Mouse (Mus musculus): ENCODE data around the gene Rpn1. TPM values are rescaled to one million over a fixed set of nuclear protein-coding genes. Genes with fewer than 3 reads are reported as not detected.
A peak's percentile ranks its signal among the peaks of the same experiment; 100 is the strongest.

Rpn1 gene
- polyA plus RNA-seq (2016; fragmentation: Nextera tagmentation; extraction: Ambion mirVana), result 278 and 284 TPM in 2 replicates

- peaks cover 13% of the 10 kb centered on the region; the same call in 1 of the 2 replicates for H3K36me3 ChIP-seq
- H3K4me2 ChIP-seq (replicated peaks), result peak within 1 kb of the TSS; percentile 94
- under 1% methylated on average over 71 of the region's 71 CpGs for WGBS
- peak within 1 kb of the TSS; percentile 96 for H3K4me3 ChIP-seq
- peaks cover 25% of the 10 kb centered on the region for H3K4me1 ChIP-seq
- peaks cover 3% of the 10 kb centered on the region for H3K27me3 ChIP-seq
- ATAC-seq (ENCODE audit: low FRiP score), result peak; percentile 97
- peak within 1 kb of the TSS; percentile 77 for H3K27ac ChIP-seq
- no peaks in the 10 kb centered on the region for H3K9me3 ChIP-seq (replicated peaks)
- peak within 1 kb of the TSS; percentile 90 for H3K9ac ChIP-seq
Measured at GRCm38 (mm10) chr6:88084278-88085151, at the start of gene Rpn1. Gene Rpn1 (plus strand): TSS chr6:88084482.

GRCm38 (mm10) chr6:88037471-88038045 lies 46.7 kb upstream of the Rpn1 start:
- peaks cover 14% of the 10 kb centered on the region for H3K4me1 ChIP-seq
- WGBS, result 91% methylated on average over 4 of the region's 4 CpGs
- no peak overlapping the region for H3K27ac ChIP-seq
- no peak overlapping the region for H3K4me2 ChIP-seq (replicated peaks)
- H3K36me3 ChIP-seq, result peaks cover 24% of the 10 kb centered on the region; the same call in 1 of the 2 replicates
- ATAC-seq (ENCODE audit: low FRiP score), result no peak
- H3K9me3 ChIP-seq (replicated peaks), result no peaks in the 10 kb centered on the region
- H3K4me3 ChIP-seq, result no peak overlapping the region
- H3K9ac ChIP-seq, result no peak overlapping the region
- H3K27me3 ChIP-seq, result no peaks in the 10 kb centered on the region

- peaks cover 31% of the 10 kb centered on the region for H3K4me1 ChIP-seq
- H3K4me2 ChIP-seq (replicated peaks), result no peak overlapping the region
- H3K9me3 ChIP-seq (replicated peaks), result no peaks in the 10 kb centered on the region
- WGBS, result 96% methylated on average over 4 of the region's 4 CpGs
- H3K9ac ChIP-seq, result no peak overlapping the region
- no peak for ATAC-seq (ENCODE audit: low FRiP score)
- no peaks in the 10 kb centered on the region for H3K27me3 ChIP-seq
- no peak overlapping the region for H3K27ac ChIP-seq
- H3K36me3 ChIP-seq, result peaks cover 24% of the 10 kb centered on the region; the same call in 1 of the 2 replicates
- H3K4me3 ChIP-seq, result no peak overlapping the region
Measured at GRCm38 (mm10) chr6:88039426-88039825, 44.9 kb upstream of the Rpn1 start.

DNA sequence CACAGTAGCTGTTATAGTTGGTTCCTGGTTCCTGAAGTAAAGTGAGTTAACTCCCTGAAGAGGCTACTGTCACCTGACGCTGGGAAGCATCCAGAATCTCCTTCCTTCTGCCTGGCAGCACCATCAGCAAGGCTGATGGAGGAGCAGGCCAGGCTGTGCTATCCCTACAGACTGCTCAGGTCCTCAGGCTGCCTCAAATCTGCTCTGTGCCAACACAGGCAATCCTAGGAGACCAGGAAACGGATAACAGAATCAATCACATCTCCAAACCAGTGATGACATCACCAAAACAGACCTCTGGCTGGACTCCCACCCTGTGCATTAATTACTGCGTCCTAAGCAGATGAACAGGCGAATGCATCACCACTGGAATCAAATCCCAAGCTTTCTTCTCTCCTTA lies 43.1 kb upstream of the Rpn1 start:
- no peaks in the 10 kb centered on the region for H3K27me3 ChIP-seq
- ATAC-seq (ENCODE audit: low FRiP score), result no peak
- peaks cover 13% of the 10 kb centered on the region; the same call in 1 of the 2 replicates for H3K36me3 ChIP-seq
- H3K27ac ChIP-seq, result no peak overlapping the region
- peaks cover 31% of the 10 kb centered on the region for H3K4me1 ChIP-seq
- WGBS, result 79% methylated on average over 4 of the region's 4 CpGs
- no peak overlapping the region for H3K9ac ChIP-seq
- no peak overlapping the region for H3K4me2 ChIP-seq (replicated peaks)
- H3K9me3 ChIP-seq (replicated peaks), result no peaks in the 10 kb centered on the region
- H3K4me3 ChIP-seq, result no peak overlapping the region

GRCm38 (mm10) chr6:88042336-88042735 lies 41.9 kb upstream of the Rpn1 start:
- no peaks in the 10 kb centered on the region for H3K9me3 ChIP-seq (replicated peaks)
- 89% methylated on average over 3 of the region's 3 CpGs for WGBS
- no peak overlapping the region for H3K4me3 ChIP-seq
- H3K9ac ChIP-seq, result no peak overlapping the region
- ATAC-seq (ENCODE audit: low FRiP score), result no peak
- H3K27me3 ChIP-seq, result peaks cover 9% of the 10 kb centered on the region
- H3K27ac ChIP-seq, result no peak overlapping the region
- 0 out of 2 replicates have a peak, but pooled peaks cover 9% of the 10 kb centered on the region for H3K36me3 ChIP-seq
- H3K4me2 ChIP-seq (replicated peaks), result no peak overlapping the region
- peaks cover 31% of the 10 kb centered on the region for H3K4me1 ChIP-seq

DNA sequence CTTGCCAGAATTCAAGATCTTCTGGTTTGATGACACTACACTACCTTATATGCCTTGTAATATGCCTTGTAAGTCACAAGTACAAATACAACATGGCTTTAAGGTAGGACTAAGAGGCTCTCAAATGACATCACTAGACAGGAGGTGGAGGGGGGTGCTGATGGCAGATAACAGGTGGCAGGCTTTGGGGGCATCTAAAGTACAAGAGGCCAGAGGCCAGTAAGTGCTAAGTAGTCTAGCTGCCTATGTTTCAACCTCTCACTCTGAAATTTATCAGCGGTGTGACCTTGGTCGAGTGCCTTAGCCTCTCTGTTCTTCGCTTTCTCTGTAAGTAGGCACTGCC lies 40.1 kb upstream of the Rpn1 start:
- H3K4me2 ChIP-seq (replicated peaks), result peak overlapping the region; percentile 98
- H3K27me3 ChIP-seq, result peaks cover 28% of the 10 kb centered on the region
- H3K4me1 ChIP-seq, result peaks cover 31% of the 10 kb centered on the region
- H3K36me3 ChIP-seq, result 0 out of 2 replicates have a peak, but pooled peaks cover 4% of the 10 kb centered on the region
- no peaks in the 10 kb centered on the region for H3K9me3 ChIP-seq (replicated peaks)
- WGBS, result 0% methylated on average over 3 of the region's 3 CpGs
- peak overlapping the region; percentile 99 for H3K4me3 ChIP-seq
- H3K27ac ChIP-seq, result no peak overlapping the region
- H3K9ac ChIP-seq, result peak overlapping the region; percentile 98
- ATAC-seq (ENCODE audit: low FRiP score), result peak; percentile 14; the same call in 1 of the 2 replicates

DNA sequence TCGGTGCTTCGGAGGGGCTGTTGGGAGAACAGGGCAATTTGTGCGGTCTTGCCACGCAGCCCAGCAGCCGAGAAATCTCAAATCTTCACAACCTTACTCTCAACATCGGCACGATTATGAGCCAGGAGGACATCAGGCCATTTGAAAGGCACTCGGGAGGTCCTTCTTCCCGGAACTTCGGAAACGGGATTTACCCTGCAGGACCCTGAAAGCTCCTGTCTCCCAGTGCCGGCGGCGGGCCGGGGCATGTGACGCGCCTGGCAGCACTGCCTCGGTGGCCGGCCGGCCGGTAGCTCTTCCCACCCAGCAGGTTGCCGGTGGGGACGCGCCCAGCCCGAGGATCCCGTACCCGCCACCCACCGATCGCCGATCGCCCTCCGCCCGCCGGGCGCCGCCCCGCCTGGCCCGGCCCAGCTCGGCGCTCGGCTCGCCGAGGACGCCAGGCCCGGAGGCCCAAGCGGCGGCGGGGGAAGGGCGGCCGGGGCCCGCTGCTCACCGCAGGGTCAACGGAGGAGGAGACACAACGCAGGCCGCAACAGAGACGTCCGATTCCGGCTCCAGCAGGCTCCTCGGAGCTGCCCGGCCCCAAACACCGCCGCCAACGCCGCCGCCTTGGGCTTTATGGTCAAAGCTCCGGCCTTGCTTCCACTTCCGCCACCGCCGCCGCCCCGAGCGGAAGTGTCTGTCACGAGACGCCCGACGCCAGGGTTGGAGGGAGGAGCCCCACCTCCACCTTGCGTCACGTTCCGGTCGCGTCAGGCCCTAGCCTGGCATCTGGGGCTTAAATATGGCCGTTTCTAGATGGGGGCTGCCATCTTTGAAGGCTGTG lies 39.5 kb upstream of the Rpn1 start, which contains the start of gene Rab7:
Gene Rab7 (minus strand): TSS at position 694 of the 829 bp plus-strand sequence.
- H3K27ac ChIP-seq, result peak within 1 kb of the TSS; percentile 87
- H3K4me2 ChIP-seq (replicated peaks), result peak within 1 kb of the TSS; percentile 98
- WGBS, result under 1% methylated on average over 82 of the region's 82 CpGs
- H3K4me1 ChIP-seq, result peaks cover 31% of the 10 kb centered on the region
- peak within 1 kb of the TSS; percentile 99 for H3K4me3 ChIP-seq
- no peaks in the 10 kb centered on the region for H3K9me3 ChIP-seq (replicated peaks)
- peak within 1 kb of the TSS; percentile 98 for H3K9ac ChIP-seq
- peak; percentile 98 for ATAC-seq (ENCODE audit: low FRiP score)
- H3K27me3 ChIP-seq, result peaks cover 34% of the 10 kb centered on the region
- no peaks in the 10 kb centered on the region for H3K36me3 ChIP-seq

DNA sequence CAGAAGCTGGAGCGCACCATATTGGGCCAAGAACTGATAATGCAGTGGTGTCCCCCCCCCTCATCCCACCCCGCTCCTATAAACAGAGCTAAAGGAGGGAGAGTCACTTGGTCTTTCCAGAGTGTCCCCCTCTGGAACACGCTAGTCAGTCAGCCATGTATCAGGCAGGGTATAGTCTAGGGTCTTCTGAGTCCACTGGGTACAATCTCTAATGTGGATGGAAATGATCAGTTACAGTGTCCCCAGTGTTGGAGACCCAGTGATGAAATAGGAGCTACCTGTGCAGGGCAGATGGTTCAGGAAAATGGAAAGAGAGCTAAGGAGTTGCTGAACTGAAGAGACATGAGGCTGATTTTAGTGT lies 38.9 kb upstream of the Rpn1 start:
- Histone ChIP-seq H3K27me3 (peaks cover 37% of the 10 kb centered on the region), H3K36me3 (no peaks in the 10 kb centered on the region), H3K4me2 (replicated peaks) (peak overlapping the region; percentile 42), H3K27ac (peak overlapping the region; percentile 64; the same call in 1 of the 2 replicates), H3K4me3 (peak overlapping the region; percentile 99), H3K4me1 (peaks cover 31% of the 10 kb centered on the region), H3K9ac (no peak overlapping the region), H3K9me3 (replicated peaks) (no peaks in the 10 kb centered on the region)
- ATAC-seq (ENCODE audit: low FRiP score), result no peak
- WGBS, result 33% methylated on average over 3 of the region's 3 CpGs

DNA sequence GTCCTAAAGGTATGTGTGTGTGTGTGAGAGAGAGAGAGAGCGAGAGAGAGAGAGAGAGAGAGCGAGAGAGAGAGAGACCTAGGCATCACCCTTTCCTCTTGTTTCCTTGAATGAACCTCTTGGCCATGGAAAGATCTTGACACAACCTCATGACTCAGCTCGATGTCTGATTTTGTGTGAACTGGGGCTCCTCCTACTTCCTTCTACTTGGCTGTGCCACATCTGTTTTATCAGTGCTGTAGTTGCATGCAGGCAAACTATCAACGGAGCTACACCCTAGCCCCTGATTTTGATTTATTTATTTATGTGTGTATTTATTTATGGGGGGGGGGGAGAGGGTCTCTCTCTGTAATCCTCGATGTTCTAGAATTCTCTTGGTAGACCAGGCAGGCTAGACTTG lies 36.4 kb upstream of the Rpn1 start:
- no peak overlapping the region for H3K4me3 ChIP-seq
- 83% methylated on average over 5 of the region's 5 CpGs for WGBS
- H3K27ac ChIP-seq, result no peak overlapping the region
- no peak for ATAC-seq (ENCODE audit: low FRiP score)
- peaks cover 52% of the 10 kb centered on the region for H3K27me3 ChIP-seq
- H3K9ac ChIP-seq, result no peak overlapping the region
- H3K36me3 ChIP-seq, result no peaks in the 10 kb centered on the region
- H3K4me2 ChIP-seq (replicated peaks), result no peak overlapping the region
- H3K4me1 ChIP-seq, result peaks cover 15% of the 10 kb centered on the region
- H3K9me3 ChIP-seq (replicated peaks), result no peaks in the 10 kb centered on the region

DNA sequence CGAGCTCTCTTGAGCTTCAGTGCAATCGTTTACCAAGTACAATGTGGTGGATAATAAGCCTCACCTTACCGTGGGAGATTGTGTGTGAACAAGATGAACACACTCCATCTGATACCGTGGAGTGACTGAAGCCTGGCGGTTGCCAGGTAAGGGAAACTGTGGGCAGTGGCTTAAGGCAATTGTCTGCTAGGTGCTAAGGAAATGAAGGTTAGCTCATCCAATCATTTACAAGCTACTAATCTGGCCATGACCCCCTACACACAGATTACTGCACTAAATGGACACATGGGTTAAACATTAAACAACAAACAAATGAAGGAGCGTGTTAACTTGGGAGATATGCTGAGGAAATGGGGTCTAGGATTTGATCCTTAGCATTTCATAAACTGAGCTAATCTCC lies 35.3 kb upstream of the Rpn1 start:
- H3K4me1 ChIP-seq, result peaks cover 4% of the 10 kb centered on the region
- H3K4me2 ChIP-seq (replicated peaks), result no peak overlapping the region
- no peak overlapping the region for H3K9ac ChIP-seq
- no peaks in the 10 kb centered on the region for H3K36me3 ChIP-seq
- no peak overlapping the region for H3K27ac ChIP-seq
- H3K9me3 ChIP-seq (replicated peaks), result no peaks in the 10 kb centered on the region
- no peak overlapping the region for H3K4me3 ChIP-seq
- H3K27me3 ChIP-seq, result peaks cover 56% of the 10 kb centered on the region
- WGBS, result 88% methylated on average over 6 of the region's 6 CpGs
- no peak for ATAC-seq (ENCODE audit: low FRiP score)

GRCm38 (mm10) chr6:88051206-88051605 lies 33.1 kb upstream of the Rpn1 start:
- Histone ChIP-seq H3K27ac (no peak overlapping the region), H3K4me1 (no peaks in the 10 kb centered on the region), H3K4me3 (no peak overlapping the region), H3K9me3 (replicated peaks) (no peaks in the 10 kb centered on the region), H3K4me2 (replicated peaks) (no peak overlapping the region), H3K27me3 (peaks cover 62% of the 10 kb centered on the region), H3K9ac (no peak overlapping the region), H3K36me3 (no peaks in the 10 kb centered on the region)
- whole genome bisulfite sequencing, result 92% methylated on average over 5 of the region's 5 CpGs
- no peak for ATAC-seq (ENCODE audit: low FRiP score)

Measured in hindbrain, embryonic 12.5 days (tissue).